Mouse (Mus musculus) liver, postnatal 0 days (tissue): Measurements from ENCODE around the gene Fam210b. TPM values are rescaled to one million over a fixed set of nuclear protein-coding genes. Genes with fewer than 3 reads are reported as not detected.

Experiments used
- ATAC-seq: fragments of 200-750 bp; cut with Nextera tagmentation; 2 replicates; pipeline ENCODE4 v1.8.0; 2017; ENCODE audit warnings: mild to moderate bottlenecking, moderate library complexity
- DNase-seq: peaks from one replicate; pipeline ENCODE4 v3.0.0-alpha.2; 2016
- H3K27ac ChIP-seq: fragments of 300-500 bp; sonication (generic); 2 replicates; pipeline ENCODE4 v1.5.1; 2014; ENCODE audit warnings: antibody characterized with exemption, moderate library complexity, mild to moderate bottlenecking, low read depth
- H3K27me3 ChIP-seq: fragments of 300-500 bp; sonication (generic); 2 replicates; pipeline ENCODE4 v1.6.1; 2014; ENCODE audit warnings: low read length, control low read depth, mixed read lengths; ENCODE audit not compliant: insufficient read depth
- H3K36me3 ChIP-seq: fragments of 300-500 bp; sonication (generic); replicated peaks from 2 replicates; pipeline ENCODE4 v1.6.1; 2014; ENCODE audit warnings: mild to moderate bottlenecking, control low read depth, low read length, moderate library complexity, mixed read lengths; ENCODE audit not compliant: insufficient read depth
- H3K4me1 ChIP-seq: fragments of 300-500 bp; sonication (generic); 2 replicates; pipeline ENCODE4 v1.6.1; 2014; ENCODE audit warnings: antibody characterized with exemption, mild to moderate bottlenecking, control low read depth; ENCODE audit not compliant: insufficient read depth
- H3K4me2 ChIP-seq: fragments of 300-500 bp; sonication (generic); 2 replicates; pipeline ENCODE4 v1.6.1; 2014; ENCODE audit warnings: low read depth, mild to moderate bottlenecking, low read length, moderate library complexity, mixed read lengths
- H3K4me3 ChIP-seq: fragments of 300-500 bp; sonication (generic); 2 replicates; pipeline ENCODE4 v1.5.1; 2014; ENCODE audit warnings: low read depth, low read length
- H3K9ac ChIP-seq: fragments of 300-500 bp; sonication (generic); replicated peaks from 2 replicates; pipeline ENCODE4 v1.6.1; 2014; ENCODE audit warnings: mild to moderate bottlenecking, moderate library complexity
- H3K9me3 ChIP-seq: fragments of 300-500 bp; sonication (generic); 2 replicates; pipeline ENCODE4 v1.6.1; 2016; ENCODE audit warnings: mild to moderate bottlenecking, control low read depth, low read length, mixed read lengths
- CTCF ChIP-seq: sonication (generic); IDR thresholded peaks from 2 replicates; pipeline ENCODE4 v1.5.1; 2016; ENCODE audit warnings: antibody characterized with exemption, low read depth
- EP300 ChIP-seq: IDR thresholded peaks from 2 replicates; pipeline ENCODE4 v1.6.1; 2016; ENCODE audit warnings: antibody characterized with exemption, low read depth, mild to moderate bottlenecking
- WGBS: fragments of 180-500 bp; shearing (Covaris S2); extraction: QIAGEN DNeasy Blood & Tissue Kit; methylation state at CpG from one replicate; pipeline ENCODE4 v1.1.7; 2014; ENCODE audit not compliant: insufficient replicate concordance; 5-methylcytosine and 5-hydroxymethylcytosine counted together
- polyA plus RNA-seq: library from polyadenylated mRNA; unstranded; fragments of >200 nt; fragmentation: Nextera tagmentation; extraction: Ambion mirVana; gene quantifications from 2 replicates; pipeline ENCODE4 v1.2.1, GENCODE M21; 2015

Gene Fam210b
- polyA plus RNA-seq, 1 experiment from 2014 or later = 81.2 TPM

- H3K9me3 ChIP-seq = no peaks in the 10 kb centered on the region
- TF ChIP-seq EP300 (no peak), CTCF (no peak)
- H3K9ac ChIP-seq = no peak overlapping the region
- peaks cover 4% of the 10 kb centered on the region; the same call in 1 of the 2 replicates for H3K4me1 ChIP-seq
- ATAC-seq (no peak), DNase-seq (no peak)
- WGBS = 57% methylated on average over 3 of the region's 3 CpGs
- no peak overlapping the region for H3K27ac ChIP-seq
- H3K36me3 ChIP-seq = no peaks in the 10 kb centered on the region
- no peak overlapping the region for H3K4me2 ChIP-seq
- no peaks in the 10 kb centered on the region for H3K27me3 ChIP-seq
- no peak overlapping the region for H3K4me3 ChIP-seq
These were observed 4.4 kb upstream of the Fam210b start for GRCm38 (mm10) chr2:172340936-172341335.

- Histone ChIP-seq H3K9ac (no peak overlapping the region), H3K4me3 (no peak overlapping the region), H3K27ac (no peak overlapping the region), H3K4me2 (no peak overlapping the region), H3K4me1 (peaks cover 4% of the 10 kb centered on the region; the same call in 1 of the 2 replicates), H3K27me3 (no peaks in the 10 kb centered on the region), H3K9me3 (no peaks in the 10 kb centered on the region), H3K36me3 (no peaks in the 10 kb centered on the region)
- no peak for TF ChIP-seq EP300
- TF ChIP-seq CTCF = no peak
- no peak for DNase-seq
- WGBS = 55% methylated on average over 5 of the region's 5 CpGs
- ATAC-seq = no peak
These were observed 3.8 kb upstream of the Fam210b start for GRCm38 (mm10) chr2:172341606-172342005.

- Histone ChIP-seq H3K27me3 (no peaks in the 10 kb centered on the region), H3K4me1 (peaks cover 9% of the 10 kb centered on the region), H3K9me3 (no peaks in the 10 kb centered on the region), H3K9ac (no peak overlapping the region), H3K36me3 (no peaks in the 10 kb centered on the region), H3K27ac (no peak overlapping the region), H3K4me2 (no peak overlapping the region), H3K4me3 (no peak overlapping the region)
- ATAC-seq = no peak
- WGBS = 93% methylated on average over 7 of the region's 7 CpGs
- no peak for DNase-seq
- TF ChIP-seq EP300 = no peak
- no peak for TF ChIP-seq CTCF
These were observed 1.6 kb upstream of the Fam210b start for GRCm38 (mm10) chr2:172343751-172344150.

- H3K4me1 ChIP-seq = peaks cover 18% of the 10 kb centered on the region
- WGBS = 36% methylated on average over 5 of the region's 5 CpGs
- no peak overlapping the region; the same call in 1 of the 2 replicates for H3K9ac ChIP-seq
- no peak for TF ChIP-seq CTCF
- no peak for TF ChIP-seq EP300
- no peaks in the 10 kb centered on the region for H3K9me3 ChIP-seq
- no peaks in the 10 kb centered on the region for H3K27me3 ChIP-seq
- H3K27ac ChIP-seq = peak overlapping the region; percentile 32; the same call in 1 of the 2 replicates
- H3K4me2 ChIP-seq = peak overlapping the region; percentile 58
- DNase-seq = no peak
- peaks cover 6% of the 10 kb centered on the region; the same call in 1 of the 2 replicates for H3K36me3 ChIP-seq
- ATAC-seq = no peak
- peak overlapping the region; percentile 98; the same call in 1 of the 2 replicates for H3K4me3 ChIP-seq
These were observed 696 bp upstream of the Fam210b start for GRCm38 (mm10) chr2:172344669-172345068.

GRCm38 (mm10) chr2:172346034-172346929 is 917 bp downstream of the Fam210b start:
- TF ChIP-seq EP300 (no peak), CTCF (no peak)
- Histone ChIP-seq H3K9me3 (no peaks in the 10 kb centered on the region), H3K27ac (peak overlapping the region; percentile 93), H3K36me3 (peaks cover 10% of the 10 kb centered on the region), H3K9ac (peak overlapping the region; percentile 95), H3K4me1 (peaks cover 34% of the 10 kb centered on the region), H3K4me3 (peak overlapping the region; percentile 98), H3K4me2 (peak overlapping the region; percentile 82), H3K27me3 (no peaks in the 10 kb centered on the region)
- 7% methylated on average over 31 of the region's 31 CpGs for WGBS
- ATAC-seq (peak; percentile 3; the same call in 1 of the 2 replicates), DNase-seq (peak; percentile 60)

- Histone ChIP-seq H3K9me3 (no peaks in the 10 kb centered on the region), H3K27ac (peak overlapping the region; percentile 93), H3K9ac (peak overlapping the region; percentile 95), H3K4me3 (peak overlapping the region; percentile 98), H3K27me3 (no peaks in the 10 kb centered on the region), H3K4me2 (peak overlapping the region; percentile 82), H3K36me3 (peaks cover 12% of the 10 kb centered on the region), H3K4me1 (peaks cover 35% of the 10 kb centered on the region)
- DNase-seq (peak; percentile 79), ATAC-seq (peak; percentile 26)
- TF ChIP-seq EP300 (peak; percentile 77), CTCF (no peak)
- 51% methylated on average over 8 of the region's 8 CpGs for WGBS
These were observed 1.7 kb downstream of the Fam210b start for GRCm38 (mm10) chr2:172346933-172347611.
